Mouse (Mus musculus) lung, postnatal 4 days (tissue): Measurements from ENCODE around the gene Rps15.
A peak's percentile ranks its signal among the peaks of the same experiment; 100 is the strongest.
"Not testable (repeated sequence)": the region's sequence is repeated elsewhere in the genome, so short reads cannot be mapped to it uniquely, and the experiment has no call there.

Source experiments
- DNase-seq, 2 experiments: peaks; one replicate each; pipeline ENCODE4 v3.0.0; 2021

Gene Rps15

GRCm38 (mm10) chr10:80292251-80293146, at the start of gene Rps15:
Gene Rps15, plus strand, starts transcription at chr10:80292453.
- DNase-seq, result peak; percentile 97

DNA sequence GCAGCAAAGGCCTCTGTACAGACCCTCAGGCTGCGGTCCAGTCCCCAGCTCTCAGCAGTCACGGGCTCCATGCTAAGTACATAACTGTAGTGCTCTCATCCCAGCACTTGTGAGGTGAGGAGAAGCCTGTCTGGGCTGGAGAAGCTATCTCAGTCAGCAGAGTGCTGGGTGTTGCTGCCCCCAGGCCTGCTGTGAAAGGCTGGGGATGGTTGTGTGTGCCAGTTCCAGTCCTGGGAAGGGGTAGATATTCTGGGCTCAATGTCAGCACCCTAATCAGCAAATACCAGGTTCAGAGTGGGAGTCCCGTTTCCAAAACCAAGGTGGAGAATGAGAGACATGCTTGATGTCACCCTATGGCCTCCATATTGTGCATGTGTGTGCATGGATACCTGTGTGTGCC, 49.6 kb upstream of the Rps15 start:
- DNase-seq, result no peak

DNA sequence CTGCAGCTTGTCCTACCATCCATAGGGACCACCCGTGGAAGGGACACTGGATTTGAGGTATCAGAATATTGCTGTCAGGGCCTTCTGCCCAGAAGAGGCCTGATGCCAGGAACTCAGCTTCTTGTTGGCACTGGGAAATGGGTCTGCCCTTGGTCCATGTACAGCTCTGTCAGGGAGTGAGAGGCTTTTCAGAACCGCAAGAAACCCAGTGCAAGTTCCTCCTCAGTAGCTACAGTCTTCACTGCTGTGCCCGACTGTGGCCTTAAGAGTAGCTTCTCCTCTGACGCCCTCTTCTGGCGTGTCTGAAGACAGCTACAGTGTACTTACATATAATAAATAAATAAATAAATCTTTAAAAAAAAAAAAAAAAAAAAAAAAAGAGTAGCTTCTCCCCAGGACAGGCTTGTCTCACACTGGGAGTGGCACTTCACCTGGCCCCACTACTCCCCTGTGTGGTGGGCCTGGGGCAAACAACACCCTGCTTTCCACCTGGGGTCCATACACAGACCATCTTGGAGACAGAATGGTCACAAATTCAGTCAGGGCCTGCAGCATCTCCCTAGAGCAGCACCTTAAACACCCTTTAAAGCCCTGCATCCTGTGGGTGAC, 47.4 kb upstream of the Rps15 start:
- peak in 1 of 2 experiments; percentile 59 for DNase-seq

DNA sequence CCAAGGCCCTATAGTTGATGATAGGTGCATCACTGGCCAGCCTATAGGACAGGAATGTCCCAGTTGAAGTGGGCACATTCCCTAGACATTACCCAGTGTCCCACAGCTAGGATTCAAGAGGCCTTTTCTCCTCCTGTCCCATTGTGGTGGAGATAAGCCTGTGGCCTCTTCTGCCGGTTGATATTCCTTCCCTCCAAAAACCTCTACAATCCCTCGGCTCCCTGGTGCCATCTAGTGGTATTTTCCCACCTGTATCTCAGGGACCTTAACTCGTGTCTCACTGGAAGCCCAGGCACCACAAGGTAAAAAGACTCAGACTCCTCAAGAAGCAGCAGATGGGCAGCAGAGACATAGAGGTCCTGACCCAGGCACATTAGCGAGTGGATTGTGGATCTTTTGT, 46.7 kb upstream of the Rps15 start:
- peak; percentile 63 to 83 for DNase-seq

DNA sequence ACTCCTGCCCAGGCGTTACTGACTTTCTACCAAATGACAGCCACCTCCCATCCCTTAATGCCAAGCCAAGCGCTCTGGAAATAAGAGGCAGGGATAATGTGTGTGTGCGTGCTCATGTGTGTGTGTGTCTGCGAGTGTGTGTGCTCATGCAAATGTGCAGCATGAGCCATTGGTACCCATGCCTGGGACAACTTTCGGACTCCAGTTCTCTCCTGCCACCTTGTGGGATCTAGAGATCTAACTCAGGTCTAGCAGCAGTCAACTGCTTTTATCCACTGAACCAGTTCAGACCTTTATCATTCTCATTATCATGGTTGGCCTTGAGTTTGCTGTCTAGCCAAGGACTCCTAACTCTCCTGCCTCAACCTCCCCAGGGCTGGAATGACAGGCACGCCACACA, 44.4 kb upstream of the Rps15 start:
- DNase-seq, result no peak

DNA sequence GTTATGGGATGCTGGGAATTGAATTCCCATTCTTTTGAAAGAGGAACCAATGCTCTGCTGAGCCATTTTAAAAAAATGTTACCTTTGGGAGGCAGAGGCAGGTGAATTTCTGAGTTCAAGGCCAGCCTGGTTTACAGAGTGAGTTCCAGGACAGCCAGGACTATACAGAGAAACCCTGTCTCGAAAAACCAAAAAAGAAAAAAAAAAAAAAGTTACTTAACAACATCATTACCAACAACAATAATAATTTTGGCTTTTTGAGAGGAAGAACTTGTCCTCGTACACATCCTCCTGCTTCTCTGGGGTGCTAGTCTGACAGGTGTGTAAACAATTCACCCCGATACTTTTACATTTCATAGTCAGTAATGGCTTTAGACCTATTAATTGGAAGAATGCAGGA, 43.8 kb upstream of the Rps15 start:
- DNase-seq, result not testable (repeated sequence)

- peak; percentile 95 to 97 for DNase-seq
These were observed 43.1 kb upstream of the Rps15 start, which contains the start of gene Ndufs7 for GRCm38 (mm10) chr10:80248971-80249640. Gene Ndufs7, plus strand, starts transcription at chr10:80249121.

DNA sequence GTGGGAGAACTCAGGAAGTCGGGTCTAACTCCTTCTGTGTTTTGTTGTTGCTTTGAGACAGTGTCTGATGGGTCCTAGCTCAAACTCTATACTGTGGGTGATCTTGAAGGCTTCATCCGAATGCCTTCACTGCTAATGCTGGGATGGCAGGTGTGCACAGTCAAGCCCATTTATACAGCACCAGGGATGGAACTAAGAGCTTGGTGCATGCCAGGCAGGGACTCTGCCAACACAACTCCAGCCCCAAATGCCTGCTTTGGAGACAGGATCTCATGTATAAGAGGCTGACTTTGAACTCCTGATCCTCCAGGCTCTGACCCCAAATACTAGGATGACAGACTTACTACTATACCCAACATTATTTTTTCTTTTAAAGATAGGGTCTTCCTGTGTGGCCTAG, 42.2 kb upstream of the Rps15 start:
- no peak for DNase-seq

DNA sequence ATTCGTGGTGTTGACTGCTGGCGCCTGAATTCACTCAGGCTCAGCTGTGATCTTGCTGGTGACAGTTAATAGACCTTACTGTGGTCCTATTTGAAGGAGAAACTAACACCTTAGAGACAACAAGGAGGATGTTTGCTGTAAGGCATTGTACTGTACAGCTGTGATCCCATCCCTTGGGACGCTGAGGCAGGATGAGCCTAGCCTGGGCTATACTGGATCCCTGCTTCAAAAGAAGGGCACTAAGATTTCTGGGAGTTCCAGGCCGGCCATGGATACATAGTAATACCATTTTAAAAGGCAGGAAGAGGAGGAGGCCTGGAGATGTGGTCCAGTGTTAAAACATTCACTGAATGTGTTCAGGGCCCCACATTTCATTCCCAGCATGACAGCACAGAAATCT, 41.7 kb upstream of the Rps15 start:
- DNase-seq, result no peak

GRCm38 (mm10) chr10:80252011-80252410, 40.2 kb upstream of the Rps15 start:
- no peak for DNase-seq

DNA sequence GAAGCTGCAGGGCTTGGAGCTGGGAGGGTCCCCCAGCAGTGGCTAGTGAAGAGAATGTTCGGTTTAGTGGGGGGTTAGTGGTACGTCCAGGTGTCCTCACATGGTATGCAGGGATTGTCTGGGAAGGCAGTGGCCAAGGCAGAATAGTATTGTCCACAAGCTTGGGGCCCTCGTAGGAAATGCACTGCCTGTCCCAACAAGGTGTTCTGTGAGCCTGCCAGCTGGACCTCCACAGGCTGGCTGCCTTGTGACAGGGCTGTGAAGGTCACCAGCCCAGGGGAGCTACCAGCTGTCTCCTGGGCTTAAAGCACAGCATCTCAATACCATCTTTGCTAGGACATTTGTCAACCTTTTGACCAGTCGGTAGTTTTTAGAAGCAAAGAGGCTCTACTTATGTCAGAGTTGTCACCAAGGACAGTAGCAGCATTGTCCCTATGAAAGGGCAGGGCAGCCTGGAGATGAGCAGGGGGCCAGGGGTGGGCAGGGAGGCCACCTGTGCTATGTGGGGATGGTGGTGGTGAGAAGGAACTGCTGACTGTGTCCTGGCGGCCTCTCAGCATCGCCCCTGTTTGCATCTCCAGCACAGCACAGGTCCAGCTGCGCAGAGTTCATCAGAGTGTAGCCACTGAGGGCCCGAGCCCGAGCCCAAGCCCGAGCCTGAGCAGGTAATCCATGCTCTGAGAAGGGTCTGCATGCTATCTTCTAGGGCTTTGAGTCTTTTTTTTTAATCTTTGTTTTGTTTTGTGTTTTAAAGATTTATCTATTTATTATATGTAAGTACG, 39.6 kb upstream of the Rps15 start:
- DNase-seq, result no peak

GRCm38 (mm10) chr10:80253551-80253950, 38.7 kb upstream of the Rps15 start:
- DNase-seq, result peak in 1 of 2 experiments; percentile 38

GRCm38 (mm10) chr10:80254331-80255297, 37.6 kb upstream of the Rps15 start:
- peak in 1 of 2 experiments; percentile 27 for DNase-seq

DNA sequence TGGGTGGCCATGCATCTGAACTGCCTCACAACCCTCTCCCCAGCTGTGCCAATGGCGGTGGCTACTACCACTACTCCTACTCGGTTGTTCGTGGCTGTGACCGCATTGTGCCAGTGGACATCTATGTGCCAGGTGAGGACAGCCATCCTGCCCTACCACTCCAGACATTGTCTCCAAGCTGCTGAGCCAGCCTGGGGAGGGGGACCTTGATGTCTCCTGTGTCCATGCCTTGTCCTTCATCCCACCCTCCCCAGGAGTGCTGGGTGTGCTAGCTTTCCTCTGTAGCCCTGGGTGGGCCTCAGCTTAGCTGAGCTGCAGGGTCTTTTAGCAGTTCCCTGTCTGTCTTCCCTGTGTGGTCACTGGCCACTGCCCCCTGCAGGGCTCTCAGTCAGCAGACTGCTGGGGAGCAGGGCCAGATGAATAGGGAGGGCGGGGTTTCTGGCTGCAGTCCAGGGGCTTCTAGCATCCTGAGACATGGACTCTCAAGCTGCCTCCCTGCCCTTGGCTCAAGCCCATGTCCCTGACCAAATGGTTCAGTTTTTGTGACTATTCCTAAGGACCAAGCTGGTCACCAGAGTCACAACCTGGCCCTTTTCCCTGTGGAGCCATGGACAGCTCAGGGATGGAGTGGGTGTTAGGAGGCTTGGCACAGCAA, 36.2 kb upstream of the Rps15 start:
- DNase-seq, result peak; percentile 30 to 55

DNA sequence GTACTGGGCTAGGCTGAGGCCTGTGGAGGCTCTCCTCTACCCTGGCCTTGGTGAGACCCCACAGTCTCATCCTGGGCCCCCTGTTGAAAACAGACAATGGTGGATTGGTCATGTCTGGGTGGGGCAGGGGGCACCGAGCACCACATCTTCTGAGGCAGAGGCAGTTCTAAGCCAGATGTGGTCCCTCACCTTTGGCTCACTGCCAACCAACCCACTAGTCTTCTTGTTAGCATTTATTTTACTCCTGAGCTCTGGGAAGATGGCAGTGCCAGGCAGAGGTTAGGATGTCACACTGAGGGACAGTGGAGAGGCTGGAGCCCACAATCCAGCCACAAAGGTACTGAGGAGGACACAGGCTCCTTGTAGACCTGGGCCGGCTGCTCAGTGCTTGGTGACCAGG, 34.3 kb upstream of the Rps15 start:
- DNase-seq, result peak in 1 of 2 experiments; percentile 27

DNA sequence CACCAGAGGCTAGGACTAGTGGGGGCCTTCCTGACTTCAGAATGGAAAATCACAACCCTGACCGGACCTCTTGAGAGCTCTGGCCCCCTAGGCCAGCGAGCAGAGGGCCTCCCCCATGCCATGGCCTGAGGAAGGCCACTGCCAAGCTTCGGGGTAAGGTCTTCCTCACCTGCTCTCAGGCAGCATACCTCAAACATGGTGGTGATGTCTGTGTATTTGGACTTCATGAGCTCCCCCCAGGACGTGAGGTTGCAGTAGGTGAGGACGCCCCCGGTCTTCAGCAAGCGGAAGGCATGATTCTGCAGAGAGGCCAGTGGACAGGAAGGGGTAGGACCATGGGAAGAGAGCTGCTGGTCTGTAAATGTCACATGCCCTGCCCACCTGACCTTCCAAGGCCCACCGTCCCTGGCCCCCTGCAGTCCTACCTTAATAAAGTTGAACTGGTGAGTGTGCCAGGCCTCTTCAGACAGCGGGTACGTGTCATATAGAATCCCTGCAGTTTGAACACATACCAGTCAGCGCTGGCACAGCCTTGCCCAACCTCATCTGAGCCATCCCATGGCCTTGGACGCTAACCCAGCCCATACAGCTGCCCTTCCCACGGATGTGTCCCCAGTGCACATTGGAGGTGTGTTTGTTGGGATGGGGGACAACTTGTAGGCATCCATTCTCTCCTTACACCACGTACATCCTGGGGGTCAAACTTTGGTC, 33.3 kb upstream of the Rps15 start:
- no peak for DNase-seq

DNA sequence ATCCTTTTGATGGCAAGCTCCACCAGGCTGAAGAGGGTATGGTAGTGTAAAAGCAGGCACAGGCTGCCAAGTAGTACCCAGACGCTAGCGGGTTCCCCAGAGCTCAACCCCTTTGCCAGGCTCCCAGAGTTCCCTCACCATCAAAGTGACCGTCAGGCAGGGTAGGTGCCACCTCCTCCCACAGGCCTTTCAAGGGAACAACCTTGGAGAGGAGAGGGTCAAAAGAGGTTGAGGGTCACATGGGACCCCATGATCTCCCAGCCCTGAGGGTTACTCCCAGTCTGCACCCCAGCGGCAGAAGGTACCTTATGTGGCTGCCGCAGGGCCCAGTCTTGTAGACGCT, 32.8 kb upstream of the Rps15 start:
- DNase-seq, result no peak

DNA sequence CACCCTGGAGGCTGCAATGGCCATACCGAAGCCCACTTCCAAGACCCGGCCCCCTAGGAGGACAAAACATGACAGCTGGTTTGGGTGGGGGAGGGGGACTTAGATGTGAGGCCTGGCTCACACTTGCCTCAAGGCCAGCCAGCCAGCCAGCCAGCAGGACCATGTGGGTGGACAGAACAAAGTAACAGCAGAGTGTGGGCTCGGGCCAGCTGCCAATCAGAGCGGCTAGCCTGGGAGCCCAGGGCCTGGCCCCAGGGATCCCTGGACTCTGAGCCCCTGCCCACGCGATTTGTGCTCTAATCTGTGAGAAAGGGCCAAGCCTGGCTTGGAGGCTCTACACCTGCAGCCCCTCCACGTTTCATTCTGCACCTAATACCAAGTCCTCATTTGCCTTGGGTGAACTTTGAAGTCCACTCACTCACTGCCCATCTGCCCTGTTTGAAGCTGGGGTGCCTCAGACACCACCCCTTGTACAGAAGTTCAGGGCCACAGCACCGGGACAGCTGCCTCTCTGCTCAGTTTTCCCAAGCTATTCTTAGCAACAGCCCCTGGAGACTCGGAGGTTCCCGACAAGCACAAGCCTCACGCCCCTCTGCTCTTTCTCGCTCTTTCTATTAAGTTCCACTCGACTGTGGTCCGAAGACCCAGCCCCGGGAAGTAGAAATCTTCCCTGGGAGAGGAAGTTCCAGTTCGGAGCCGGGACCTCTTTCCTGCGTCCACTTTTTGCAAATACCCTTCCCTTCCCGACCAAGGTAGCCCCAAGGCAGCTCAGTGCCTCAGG, 32.2 kb upstream of the Rps15 start:
- DNase-seq, result peak; percentile 54 to 72
